Comparison of ENCODE assay signal across 8 mouse cellular contexts in genomic region chr1:171287136-171288081, GRCm38 (mm10). TPM values are rescaled to one million over a fixed set of nuclear protein-coding genes. Genes with fewer than 3 reads are reported as not detected.
DNase-seq lines count a peak whose midpoint lies in the region; ATAC-seq lines count a peak whose summit lies in the region.

Usp21 (minus strand) TSS chr1:171287991.

- ATAC-seq in inflammation-experienced regulatory T-cells, adult 6 months = peak; percentile 99
- ATAC-seq in megakaryocyte-erythroid progenitor cell, adult 5-6 weeks (replicated peaks; ENCODE audit: low FRiP score, low TSS enrichment, poor library complexity, severe bottlenecking) = peak; percentile 93

- intact Hi-C loops in gastrocnemius, postnatal 14 days (cut with DNase I; ENCODE audit: low total_unique reads) = no loop called here
- intact Hi-C loops in left cerebral cortex, postnatal 10 days (cut with DNase I) = no loop called here

- DNase-seq in adipocyte (ENCODE audit: low spot score) = peak; percentile 92
- DNase-seq in embryo, embryonic 10 days (ENCODE audit: low spot score) = peak; percentile 94
- peak; percentile 96 for DNase-seq in gastrocnemius, postnatal 14 days
- peak; percentile 93 to 97 for DNase-seq in left cerebral cortex, postnatal 10 days (ENCODE audit: extremely low spot score in 1 of 2, low spot score in 2 of 2)
- peak; percentile 95 for DNase-seq in right cerebral cortex, postnatal 25 days
- DNase-seq in urinary bladder, postnatal 4 days (ENCODE audit: low spot score in 2 of 2) = peak; percentile 94 to 95

RNA-seq across cellular contexts. Expression of gene Usp21, which starts in this region (rescaled TPM):
- total RNA-seq in gastrocnemius, postnatal 14 days (2021) = 10 to 100 TPM; 13.1 to 13.7 TPM
- 10 to 100 TPM; 11.0 to 25.3 (median 15.4) TPM for polyA plus RNA-seq in inflammation-experienced regulatory T-cells, adult 6 months (2017; shearing (Covaris generic))
- 10 to 100 TPM; 51.5 to 53.4 TPM for total RNA-seq in left cerebral cortex, postnatal 10 days (2021)
- total RNA-seq in megakaryocyte-erythroid progenitor cell, adult 5-6 weeks (2014; fragmentation: Nextera tagmentation) = 44.1 and 50.1 TPM in 2 replicates
- 16.9 and 33.0 TPM in 2 replicates for total RNA-seq in megakaryocyte-erythroid progenitor cell, adult 5-6 weeks (2017)

Comparison
In these comparisons a context has a peak if more than half of its experiments do, and no peak if none do; other contexts are left out.
1. Peak in every context shown above with its lines: DNase-seq and ATAC-seq.